Mouse (Mus musculus) liver, embryonic 14.5 days (tissue): ENCODE results near the gene Mre11a.

Experiments
- CTCF ChIP-seq: IDR thresholded peaks from 2 replicates; pipeline ENCODE4 v1.5.1; 2016; ENCODE audit warnings: antibody characterized with exemption, low read depth, control low read depth
- EP300 ChIP-seq: IDR thresholded peaks from 2 replicates; pipeline ENCODE4 v1.6.1; 2016; ENCODE audit warnings: antibody characterized with exemption, low read depth

DNA sequence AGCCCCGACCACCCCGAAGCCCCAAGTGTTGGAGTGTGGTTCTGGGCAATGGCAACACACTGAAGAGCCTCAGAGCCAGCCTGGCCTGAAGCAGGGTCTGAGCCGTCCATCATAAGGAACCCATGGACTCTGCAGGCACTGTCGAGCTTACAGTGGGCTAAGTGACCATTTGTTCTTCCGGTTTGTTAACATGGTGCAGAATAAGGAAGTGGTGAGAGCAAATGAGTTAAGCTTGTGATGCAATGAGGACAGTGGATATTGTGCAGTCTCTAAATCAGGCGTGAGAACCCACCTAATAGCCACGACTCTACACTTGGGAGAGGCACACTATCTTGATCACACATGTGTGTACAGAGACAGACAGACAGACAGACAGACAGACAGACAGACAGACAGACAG lies 25.9 kb upstream of the Mre11a start:
- TF ChIP-seq CTCF (no peak), EP300 (no peak)
